Mouse (Mus musculus) lung, embryonic 14.5 days (tissue): ENCODE measurements at regions not wholly inside any gene's neighbourhood (a gene's known extent, or its start where the extent isn't known, plus 50 kb on each side); places are given as distances from the start of the nearest gene placed in this dataset.

Experiments used
- ATAC-seq: fragments of 200-750 bp; cut with Nextera tagmentation; 2 replicates; pipeline ENCODE4 v1.8.0; 2017; ENCODE audit warnings: mild to moderate bottlenecking, moderate TSS enrichment, moderate library complexity; ENCODE audit not compliant: insufficient read depth
- DNase-seq: peaks from one replicate; pipeline ENCODE4 v3.0.0-alpha.2; 2015
- H3K27ac ChIP-seq: fragments of 300-500 bp; sonication (generic); 2 replicates; pipeline ENCODE4 v1.5.1; 2014; ENCODE audit warnings: low read depth, mild to moderate bottlenecking, moderate library complexity
- H3K27me3 ChIP-seq: fragments of 300-500 bp; sonication (generic); 2 replicates; pipeline ENCODE4 v1.6.1; 2014; ENCODE audit warnings: low read length, control low read depth; ENCODE audit not compliant: insufficient read depth
- H3K36me3 ChIP-seq: fragments of 300-500 bp; sonication (generic); 2 replicates; pipeline ENCODE4 v1.6.1; 2014; ENCODE audit warnings: control low read depth; ENCODE audit not compliant: insufficient read depth
- H3K4me1 ChIP-seq: fragments of 300-500 bp; sonication (generic); 2 replicates; pipeline ENCODE4 v1.6.1; 2014; ENCODE audit warnings: antibody characterized with exemption, control low read depth; ENCODE audit not compliant: insufficient read depth
- H3K4me2 ChIP-seq: fragments of 300-500 bp; sonication (generic); 2 replicates; pipeline ENCODE4 v1.6.1; 2014; ENCODE audit warnings: mild to moderate bottlenecking
- H3K4me3 ChIP-seq: fragments of 300-500 bp; sonication (generic); 2 replicates; pipeline ENCODE4 v1.5.1; 2014; ENCODE audit warnings: low read depth, low read length
- H3K9ac ChIP-seq: fragments of 300-500 bp; sonication (generic); 2 replicates; pipeline ENCODE4 v1.6.1; 2014
- H3K9me3 ChIP-seq: fragments of 300-500 bp; sonication (generic); 2 replicates; pipeline ENCODE4 v1.6.1; 2016; ENCODE audit warnings: low read depth, low read length, control low read depth
- CTCF ChIP-seq: IDR thresholded peaks from 2 replicates; pipeline ENCODE4 v1.5.1; 2016; ENCODE audit warnings: antibody characterized with exemption, low read depth
- WGBS: fragments of 180-500 bp; shearing (Covaris S2); extraction: QIAGEN DNeasy Blood & Tissue Kit; methylation state at CpG from one replicate; pipeline ENCODE4 v1.1.7; 2014; 5-methylcytosine and 5-hydroxymethylcytosine counted together

DNA sequence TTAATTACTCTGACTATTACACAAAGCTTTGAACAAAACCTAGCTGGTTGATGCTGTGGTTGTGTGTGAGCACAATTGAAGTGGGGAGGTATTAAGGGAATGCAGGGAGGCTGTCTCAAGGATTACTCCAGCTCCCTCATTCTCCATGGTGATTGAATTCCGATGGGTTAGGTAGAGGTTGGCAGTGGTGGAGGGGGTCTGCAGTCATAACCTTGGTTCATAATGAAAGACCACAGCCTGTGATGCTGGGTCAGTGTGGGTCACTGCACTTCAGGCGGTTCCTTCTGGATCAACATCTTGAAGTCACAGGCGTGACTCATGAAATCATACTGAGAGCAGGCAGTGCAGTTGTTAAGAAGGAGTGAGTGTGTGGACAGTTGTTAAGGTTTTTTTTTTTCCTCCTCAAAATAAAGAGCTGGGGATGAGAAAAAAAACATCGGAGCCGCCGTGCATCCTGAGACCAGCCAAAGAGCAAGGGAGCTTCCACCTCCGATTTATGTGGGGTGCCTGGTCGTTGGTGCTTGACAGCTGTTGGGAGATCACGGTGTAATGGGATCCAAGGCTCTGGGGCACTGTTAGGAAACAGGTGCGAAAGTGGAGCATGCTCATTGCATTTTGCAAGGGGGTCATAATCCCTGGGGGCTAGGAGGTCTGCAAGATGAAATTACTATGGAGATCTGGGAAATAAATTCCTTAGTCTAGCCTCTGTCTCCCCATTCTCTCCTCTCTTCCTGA lies 161.5 kb upstream of the Cops8 start:
- 49% methylated on average over 10 of the region's 10 CpGs for WGBS
- ATAC-seq, result no peak
- no peak for TF ChIP-seq CTCF
- H3K9ac ChIP-seq, result no peak overlapping the region
- DNase-seq, result no peak
- no peaks in the 10 kb centered on the region for H3K36me3 ChIP-seq
- no peak overlapping the region for H3K4me3 ChIP-seq
- H3K4me2 ChIP-seq, result no peak overlapping the region
- H3K27me3 ChIP-seq, result no peaks in the 10 kb centered on the region
- H3K9me3 ChIP-seq, result no peaks in the 10 kb centered on the region
- H3K27ac ChIP-seq, result no peak overlapping the region
- peaks cover 17% of the 10 kb centered on the region for H3K4me1 ChIP-seq

DNA sequence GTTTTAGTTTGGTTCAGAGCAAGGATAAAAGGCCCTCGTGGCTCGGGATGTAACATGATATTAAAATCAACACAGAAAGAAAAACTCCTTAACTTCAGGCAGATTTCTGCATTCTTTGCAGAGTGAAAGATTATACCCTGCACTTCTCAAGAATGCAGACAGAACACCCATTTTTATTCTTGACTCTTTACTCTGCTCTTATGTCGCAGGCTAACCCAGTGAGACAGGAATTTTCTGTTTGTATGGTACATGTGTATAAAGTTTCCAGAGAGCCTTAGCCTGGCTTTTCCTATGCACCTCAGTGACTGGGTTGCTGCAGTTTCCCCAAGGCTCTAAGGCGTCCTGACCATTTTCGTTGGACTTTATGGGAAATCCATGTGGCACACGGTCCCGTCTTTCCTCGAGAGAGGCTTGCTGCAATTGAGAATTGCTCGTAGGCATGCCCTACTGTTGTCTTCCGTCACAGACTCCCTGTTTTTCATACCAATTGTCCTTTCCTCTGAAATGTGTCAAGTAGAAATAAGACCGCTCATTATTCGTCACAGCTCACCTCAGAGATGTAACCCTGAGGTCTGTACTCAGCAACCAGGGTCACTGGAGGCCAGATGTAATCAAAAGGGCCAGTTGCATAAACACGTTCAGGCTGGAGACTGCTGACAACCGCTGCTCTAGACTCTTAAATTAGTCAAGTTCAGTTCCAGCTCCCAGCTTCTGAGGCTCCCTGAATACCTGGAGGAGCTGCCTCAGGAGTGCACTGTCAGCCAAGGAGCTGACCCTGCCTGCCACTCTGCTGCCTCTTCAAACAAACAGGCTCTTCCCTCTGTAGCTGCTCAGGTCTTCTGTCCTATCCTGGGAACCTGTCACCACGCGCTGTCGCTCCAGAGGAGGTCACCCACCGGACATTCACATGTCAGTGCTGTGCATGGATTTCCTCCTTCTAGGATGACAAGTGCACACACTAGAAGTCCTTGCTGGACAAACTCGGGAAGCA lies 160.2 kb upstream of the Cops8 start:
- peak; percentile 35 for DNase-seq

DNA sequence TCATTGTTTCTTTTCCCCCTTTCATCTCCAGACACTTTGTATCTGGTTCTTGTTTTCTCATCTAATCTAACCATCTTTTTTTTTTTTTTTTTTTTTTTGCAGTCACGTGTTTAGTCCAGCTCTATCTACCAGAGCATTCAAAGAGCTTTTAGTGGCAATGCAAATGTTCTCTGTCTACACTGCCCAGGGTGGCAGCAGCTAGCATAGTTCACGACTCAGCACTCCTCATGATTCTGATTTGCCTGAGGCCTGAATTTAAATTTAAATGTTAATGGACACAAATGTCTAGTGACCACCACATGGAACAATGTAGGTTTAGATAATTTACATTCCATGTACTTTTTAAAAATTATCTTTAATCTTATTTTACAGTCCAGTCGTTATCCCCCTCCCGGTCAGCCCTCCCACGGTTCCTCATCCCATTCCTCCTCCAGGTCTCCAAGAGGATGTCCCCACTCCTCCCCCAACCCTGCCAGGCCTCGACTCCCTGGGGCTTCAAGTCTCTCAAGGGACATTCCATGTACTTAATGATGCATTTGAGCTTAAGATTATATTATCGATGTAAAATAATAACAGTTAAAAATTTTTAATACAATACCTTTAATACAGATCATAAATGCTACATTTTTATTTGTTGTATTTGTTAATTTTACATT lies 153.1 kb upstream of the Cops8 start:
- DNase-seq (no peak), ATAC-seq (no peak)
- TF ChIP-seq CTCF, result no peak
- no peak overlapping the region for H3K4me2 ChIP-seq
- H3K4me1 ChIP-seq, result peaks cover 4% of the 10 kb centered on the region; the same call in 1 of the 2 replicates
- H3K9ac ChIP-seq, result no peak overlapping the region
- no peak overlapping the region for H3K4me3 ChIP-seq
- 0 out of 2 replicates have a peak, but pooled peaks cover 4% of the 10 kb centered on the region for H3K27me3 ChIP-seq
- 51% methylated on average over 7 of the region's 7 CpGs for WGBS
- H3K27ac ChIP-seq, result no peak overlapping the region
- H3K9me3 ChIP-seq, result no peaks in the 10 kb centered on the region
- no peaks in the 10 kb centered on the region for H3K36me3 ChIP-seq

More for the DNA sequence above, 160.2 kb upstream of the Cops8 start:
- peaks cover 17% of the 10 kb centered on the region for H3K4me1 ChIP-seq
- 21% methylated on average over 19 of the region's 19 CpGs for WGBS
- H3K36me3 ChIP-seq, result no peaks in the 10 kb centered on the region
- no peak overlapping the region for H3K4me3 ChIP-seq
- no peak overlapping the region for H3K9ac ChIP-seq
- H3K4me2 ChIP-seq, result no peak overlapping the region
- no peaks in the 10 kb centered on the region for H3K9me3 ChIP-seq
- ATAC-seq, result no peak
- H3K27ac ChIP-seq, result no peak overlapping the region
- no peak for TF ChIP-seq CTCF
- H3K27me3 ChIP-seq, result no peaks in the 10 kb centered on the region

DNA sequence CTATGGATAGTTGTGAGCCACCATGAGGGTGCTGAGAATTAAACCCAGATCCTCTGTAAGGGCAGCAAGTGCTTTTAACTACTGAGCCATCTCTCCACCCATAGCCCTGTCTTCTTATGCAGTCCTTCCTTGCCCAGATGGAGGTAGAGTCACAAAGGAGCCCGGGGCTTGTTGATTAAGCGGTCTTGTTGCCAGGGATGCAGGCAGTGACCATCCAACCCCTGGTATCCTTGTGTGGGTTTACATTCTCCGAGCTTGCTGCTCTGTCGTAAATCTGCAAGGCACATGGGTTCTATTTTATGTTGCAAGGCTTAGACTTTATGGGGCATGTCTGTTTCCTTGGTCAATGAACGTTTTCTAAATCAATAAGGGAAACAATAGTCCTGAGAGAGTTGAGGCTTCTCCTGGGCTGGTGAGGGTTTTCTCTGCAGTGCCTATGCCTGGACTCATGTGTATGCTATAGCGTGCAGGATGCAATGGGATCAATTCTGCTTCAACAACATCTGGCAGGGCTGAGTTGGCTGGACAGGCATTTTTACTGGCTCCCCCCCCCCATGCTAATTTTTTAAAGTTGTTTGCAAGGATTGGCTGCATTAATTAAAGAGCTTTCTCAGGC lies 150.7 kb upstream of the Cops8 start:
- Histone ChIP-seq H3K9me3 (no peaks in the 10 kb centered on the region), H3K4me3 (no peak overlapping the region), H3K27me3 (0 out of 2 replicates have a peak, but pooled peaks cover 4% of the 10 kb centered on the region), H3K36me3 (no peaks in the 10 kb centered on the region), H3K9ac (no peak overlapping the region), H3K4me1 (peaks cover 4% of the 10 kb centered on the region; the same call in 1 of the 2 replicates), H3K4me2 (no peak overlapping the region), H3K27ac (no peak overlapping the region)
- 69% methylated on average over 6 of the region's 6 CpGs for WGBS
- DNase-seq (no peak), ATAC-seq (no peak)
- TF ChIP-seq CTCF, result no peak

DNA sequence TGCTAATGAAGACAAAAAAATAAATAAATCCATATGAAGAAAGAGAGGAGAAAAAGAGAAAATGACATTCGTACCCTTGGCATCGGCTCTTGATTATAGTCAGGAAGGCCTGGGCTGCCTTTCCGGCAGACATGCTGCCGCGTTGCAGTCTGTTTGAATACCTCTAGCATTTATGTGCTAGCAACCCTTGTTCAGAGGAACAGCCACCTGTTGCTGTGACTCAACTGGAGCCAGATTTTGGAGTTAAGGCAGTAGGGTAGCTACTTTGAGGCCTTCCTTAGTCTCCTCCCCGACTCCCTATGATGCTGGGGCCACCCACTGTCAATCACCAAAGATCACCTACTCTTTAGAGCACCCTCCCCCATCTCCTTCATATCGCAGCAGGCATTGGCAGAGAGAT lies 148.5 kb upstream of the Cops8 start:
- Histone ChIP-seq H3K36me3 (no peaks in the 10 kb centered on the region), H3K27ac (peak overlapping the region; percentile 50; the same call in 1 of the 2 replicates), H3K9ac (no peak overlapping the region), H3K9me3 (no peaks in the 10 kb centered on the region), H3K27me3 (peaks cover 7% of the 10 kb centered on the region), H3K4me1 (peaks cover 4% of the 10 kb centered on the region; the same call in 1 of the 2 replicates), H3K4me2 (no peak overlapping the region), H3K4me3 (no peak overlapping the region)
- ATAC-seq, result no peak
- no peak for DNase-seq
- no peak for TF ChIP-seq CTCF
- WGBS, result 47% methylated on average over 7 of the region's 7 CpGs

DNA sequence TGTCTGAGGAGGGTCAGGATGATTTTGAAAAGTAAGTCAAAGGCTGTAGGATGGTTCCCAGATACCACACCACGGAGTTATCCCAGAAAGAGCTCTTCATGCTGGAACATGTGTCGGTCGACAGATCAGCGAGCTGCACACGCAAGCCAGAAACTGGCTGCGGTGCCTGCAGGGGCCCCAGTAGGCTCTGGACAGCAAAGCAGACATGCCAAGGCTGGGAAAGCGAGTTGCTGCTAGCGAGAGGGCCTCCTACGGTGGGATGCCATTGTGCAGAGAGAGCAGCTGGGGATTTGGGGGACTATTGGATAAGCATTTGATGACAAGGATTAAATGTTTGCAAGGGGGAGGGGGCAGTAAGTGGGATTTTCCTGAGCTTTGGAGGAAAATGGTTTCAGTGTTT lies 145.4 kb upstream of the Cops8 start:
- Histone ChIP-seq H3K9ac (no peak overlapping the region), H3K27me3 (peaks cover 7% of the 10 kb centered on the region), H3K36me3 (no peaks in the 10 kb centered on the region), H3K4me1 (peaks cover 4% of the 10 kb centered on the region; the same call in 1 of the 2 replicates), H3K4me3 (no peak overlapping the region), H3K9me3 (no peaks in the 10 kb centered on the region), H3K4me2 (no peak overlapping the region), H3K27ac (no peak overlapping the region)
- TF ChIP-seq CTCF, result no peak
- DNase-seq, result peak; percentile 46
- 33% methylated on average over 9 of the region's 9 CpGs for WGBS
- ATAC-seq, result no peak
